Mouse (Mus musculus) testis, adult 2 months (tissue): ENCODE measurements around the gene Rps6kb1. TPM values are rescaled to one million over a fixed set of nuclear protein-coding genes. Genes with fewer than 3 reads are reported as not detected.

Experiments
- H3K27ac ChIP-seq: fragments of 200-500 bp; 2 replicates; pipeline ENCODE4 v1.5.1; 2012; ENCODE audit warnings: low read depth, low read length; ENCODE audit not compliant: control insufficient read depth, insufficient read depth
- H3K27me3 ChIP-seq: fragments of 200-500 bp; 2 replicates; pipeline ENCODE4 v1.6.1; 2012; ENCODE audit warnings: mild to moderate bottlenecking, low read length, moderate library complexity; ENCODE audit not compliant: control insufficient read depth, insufficient read depth
- H3K36me3 ChIP-seq: fragments of 200-500 bp; 2 replicates; pipeline ENCODE4 v1.6.1; 2012; ENCODE audit warnings: mild to moderate bottlenecking, low read length; ENCODE audit not compliant: control insufficient read depth, insufficient read depth
- H3K4me1 ChIP-seq: fragments of 200-500 bp; 2 replicates; pipeline ENCODE4 v1.6.1; 2012; ENCODE audit warnings: low read length; ENCODE audit not compliant: control insufficient read depth, insufficient read depth
- H3K4me3 ChIP-seq: fragments of 200-500 bp; 2 replicates; pipeline ENCODE4 v1.5.1; 2012; ENCODE audit warnings: low read depth, mild to moderate bottlenecking, low read length, moderate library complexity, mixed read lengths; ENCODE audit not compliant: control insufficient read depth
- CTCF ChIP-seq: fragments of 200-500 bp; IDR thresholded peaks from 2 replicates; pipeline ENCODE4 v1.5.1; 2012; ENCODE audit warnings: low read depth, mild to moderate bottlenecking, inconsistent platforms, low read length, moderate library complexity; ENCODE audit not compliant: control insufficient read depth, insufficient read depth, insufficient replicate concordance
- POLR2A ChIP-seq: fragments of 200-500 bp; IDR thresholded peaks from 2 replicates; pipeline ENCODE4 v1.6.1; 2012; ENCODE audit warnings: low read depth, mild to moderate bottlenecking, inconsistent platforms, low read length, moderate library complexity; ENCODE audit not compliant: control insufficient read depth
- polyA plus RNA-seq: library from polyadenylated mRNA; depleted of rRNA; stranded (reverse); fragments of >200 nt; gene quantifications from 2 replicates; pipeline ENCODE4 v1.2.3, GENCODE M21; 2012

The Rps6kb1 gene
- polyA plus RNA-seq, 1 experiment, result 4.1 TPM

GRCm38 (mm10) chr11:86572623-86573022 is 28.0 kb upstream of the Rps6kb1 start:
- Histone ChIP-seq H3K36me3 (no peaks in the 10 kb centered on the region), H3K4me3 (no peak overlapping the region), H3K27ac (no peak overlapping the region), H3K4me1 (no peaks in the 10 kb centered on the region), H3K27me3 (no peaks in the 10 kb centered on the region)
- no peak for TF ChIP-seq CTCF
- TF ChIP-seq POLR2A, result no peak

GRCm38 (mm10) chr11:86571871-86572270 is 27.3 kb upstream of the Rps6kb1 start:
- no peaks in the 10 kb centered on the region for H3K27me3 ChIP-seq
- H3K4me1 ChIP-seq, result no peaks in the 10 kb centered on the region
- no peak overlapping the region for H3K27ac ChIP-seq
- TF ChIP-seq POLR2A, result no peak
- no peak for TF ChIP-seq CTCF
- no peaks in the 10 kb centered on the region for H3K36me3 ChIP-seq
- no peak overlapping the region for H3K4me3 ChIP-seq

GRCm38 (mm10) chr11:86571047-86571855 is 26.6 kb upstream of the Rps6kb1 start:
- peaks cover 1% of the 10 kb centered on the region for H3K36me3 ChIP-seq
- no peaks in the 10 kb centered on the region for H3K27me3 ChIP-seq
- H3K4me3 ChIP-seq, result no peak overlapping the region
- H3K27ac ChIP-seq, result no peak overlapping the region
- H3K4me1 ChIP-seq, result no peaks in the 10 kb centered on the region
- TF ChIP-seq POLR2A, result no peak
- no peak for TF ChIP-seq CTCF

GRCm38 (mm10) chr11:86570261-86570746 is 25.7 kb upstream of the Rps6kb1 start:
- no peak overlapping the region for H3K4me3 ChIP-seq
- peaks cover 1% of the 10 kb centered on the region for H3K36me3 ChIP-seq
- H3K27ac ChIP-seq, result no peak overlapping the region
- no peak for TF ChIP-seq POLR2A
- TF ChIP-seq CTCF, result no peak
- no peaks in the 10 kb centered on the region for H3K27me3 ChIP-seq
- H3K4me1 ChIP-seq, result no peaks in the 10 kb centered on the region

- no peak overlapping the region for H3K27ac ChIP-seq
- peaks cover 1% of the 10 kb centered on the region for H3K36me3 ChIP-seq
- H3K4me3 ChIP-seq, result no peak overlapping the region
- no peak for TF ChIP-seq CTCF
- H3K4me1 ChIP-seq, result no peaks in the 10 kb centered on the region
- H3K27me3 ChIP-seq, result no peaks in the 10 kb centered on the region
Observed at GRCm38 (mm10) chr11:86568425-86568824, 23.8 kb upstream of the Rps6kb1 start.

- TF ChIP-seq CTCF (no peak), POLR2A (no peak)
- H3K4me3 ChIP-seq, result no peak overlapping the region
- no peaks in the 10 kb centered on the region for H3K4me1 ChIP-seq
- H3K36me3 ChIP-seq, result peaks cover 3% of the 10 kb centered on the region
- no peaks in the 10 kb centered on the region for H3K27me3 ChIP-seq
- H3K27ac ChIP-seq, result no peak overlapping the region
Observed at GRCm38 (mm10) chr11:86558258-86558657, 13.7 kb upstream of the Rps6kb1 start.

GRCm38 (mm10) chr11:86553525-86553924 is 8.9 kb upstream of the Rps6kb1 start:
- TF ChIP-seq CTCF (no peak), POLR2A (no peak)
- Histone ChIP-seq H3K4me3 (no peak overlapping the region), H3K36me3 (peaks cover 4% of the 10 kb centered on the region), H3K27me3 (no peaks in the 10 kb centered on the region), H3K27ac (no peak overlapping the region), H3K4me1 (no peaks in the 10 kb centered on the region)
